Mouse (Mus musculus) liver, embryonic 14.5 days (tissue): Measurements from ENCODE around the gene Bax.

Experiments used
- CTCF ChIP-seq: IDR thresholded peaks from 2 replicates; pipeline ENCODE4 v1.5.1; 2016; ENCODE audit warnings: antibody characterized with exemption, low read depth, control low read depth
- EP300 ChIP-seq: IDR thresholded peaks from 2 replicates; pipeline ENCODE4 v1.6.1; 2016; ENCODE audit warnings: antibody characterized with exemption, low read depth

DNA sequence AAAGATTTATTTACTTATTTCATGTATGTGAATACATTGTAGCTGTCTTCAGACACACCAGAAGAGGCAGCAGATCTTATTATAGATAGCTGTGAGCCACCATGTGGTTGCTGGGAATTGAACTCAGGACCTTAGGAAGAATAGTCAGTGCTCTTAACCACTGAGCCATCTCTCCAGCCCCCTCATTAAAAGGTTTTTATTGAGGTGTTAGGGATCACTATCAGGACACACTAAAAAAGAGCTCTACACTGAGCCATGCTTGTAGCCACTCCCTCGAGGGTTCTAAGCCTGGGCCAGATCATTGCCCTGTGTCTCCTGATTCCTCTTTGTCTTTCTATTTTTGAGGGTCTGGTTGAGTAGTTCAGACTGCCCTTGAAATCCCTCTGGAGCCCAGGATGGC is 9.8 kb upstream of the Bax start:
- no peak for TF ChIP-seq EP300
- TF ChIP-seq CTCF = no peak
